Mouse (Mus musculus) brown adipose tissue, adult 24 weeks (tissue): Measurements from ENCODE around the gene Clcn3. TPM values are rescaled to one million over a fixed set of nuclear protein-coding genes. Genes with fewer than 3 reads are reported as not detected.
A peak's percentile ranks its signal among the peaks of the same experiment; 100 is the strongest.

ENCODE experiments used
- H3K27ac ChIP-seq: fragments of 200-500 bp; replicated peaks from 2 replicates; pipeline ENCODE4 v1.5.1; 2012; ENCODE audit warnings: low read depth, mild to moderate bottlenecking, low read length
- H3K4me1 ChIP-seq: fragments of 200-500 bp; 2 replicates; pipeline ENCODE4 v1.6.1; 2012; ENCODE audit warnings: low read length, mixed read lengths; ENCODE audit not compliant: control insufficient read depth, insufficient read depth, insufficient read length
- H3K4me3 ChIP-seq: fragments of 200-500 bp; 2 replicates; pipeline ENCODE4 v1.5.1; 2012; ENCODE audit warnings: low read depth, mild to moderate bottlenecking, low read length, moderate library complexity; ENCODE audit not compliant: insufficient read depth
- polyA plus RNA-seq: library from polyadenylated mRNA; stranded (reverse); fragments of >200 nt; gene quantifications from 2 replicates; pipeline ENCODE4 v1.2.4, GENCODE M21; 2012; ENCODE audit not compliant: missing spikeins, insufficient read depth, insufficient read length

Clcn3 gene
- polyA plus RNA-seq, 1 experiment = 22.0 TPM

GRCm38 (mm10) chr8:60912554-60912953, 70.5 kb downstream of the Clcn3 start:
- Histone ChIP-seq H3K4me1 (no peaks in the 10 kb centered on the region), H3K4me3 (no peak overlapping the region), H3K27ac (no peak overlapping the region)

GRCm38 (mm10) chr8:60912081-60912480, 71.0 kb downstream of the Clcn3 start:
- Histone ChIP-seq H3K4me3 (no peak overlapping the region), H3K27ac (no peak overlapping the region)

GRCm38 (mm10) chr8:60900147-60900546, 83.0 kb downstream of the Clcn3 start:
- H3K4me1 ChIP-seq = no peaks in the 10 kb centered on the region
- H3K4me3 ChIP-seq = no peak overlapping the region
- H3K27ac ChIP-seq = no peak overlapping the region

More at GRCm38 (mm10) chr8:60912081-60912480, 71.0 kb downstream of the Clcn3 start:
- no peaks in the 10 kb centered on the region for H3K4me1 ChIP-seq

- H3K4me1 ChIP-seq = peaks cover 3% of the 10 kb centered on the region; the same call in 1 of the 2 replicates
- H3K27ac ChIP-seq = no peak overlapping the region
- H3K4me3 ChIP-seq = no peak overlapping the region
These were observed 87.2 kb downstream of the Clcn3 start for GRCm38 (mm10) chr8:60895878-60896277.

- Histone ChIP-seq H3K27ac (no peak overlapping the region), H3K4me3 (no peak overlapping the region), H3K4me1 (peaks cover 3% of the 10 kb centered on the region; the same call in 1 of the 2 replicates)
These were observed 91.3 kb downstream of the Clcn3 start for GRCm38 (mm10) chr8:60891757-60892156.

GRCm38 (mm10) chr8:60890520-60890874, 92.6 kb downstream of the Clcn3 start:
- peak overlapping the region; percentile 92 for H3K4me3 ChIP-seq
- peaks cover 3% of the 10 kb centered on the region; the same call in 1 of the 2 replicates for H3K4me1 ChIP-seq
- no peak overlapping the region for H3K27ac ChIP-seq

GRCm38 (mm10) chr8:60889843-60890519, 93.1 kb downstream of the Clcn3 start, which contains the start of gene Hpf1:
TSS of gene Hpf1 (plus strand) at chr8:60890418.
- H3K4me1 ChIP-seq = peaks cover 3% of the 10 kb centered on the region; the same call in 1 of the 2 replicates
- no peak within 1 kb of the TSS for H3K27ac ChIP-seq
- H3K4me3 ChIP-seq = peak within 1 kb of the TSS; percentile 92

- H3K4me3 ChIP-seq = no peak overlapping the region
- H3K4me1 ChIP-seq = peaks cover 3% of the 10 kb centered on the region; the same call in 1 of the 2 replicates
- no peak overlapping the region for H3K27ac ChIP-seq
These were observed 93.8 kb downstream of the Clcn3 start for GRCm38 (mm10) chr8:60889131-60889842.

GRCm38 (mm10) chr8:60886736-60887135, 96.4 kb downstream of the Clcn3 start:
- Histone ChIP-seq H3K4me3 (no peak overlapping the region), H3K4me1 (peaks cover 3% of the 10 kb centered on the region; the same call in 1 of the 2 replicates), H3K27ac (no peak overlapping the region)

GRCm38 (mm10) chr8:60883419-60884137, 99.5 kb downstream of the Clcn3 start:
- Histone ChIP-seq H3K4me1 (no peaks in the 10 kb centered on the region), H3K27ac (no peak overlapping the region), H3K4me3 (no peak overlapping the region)

- no peak overlapping the region for H3K27ac ChIP-seq
- no peaks in the 10 kb centered on the region for H3K4me1 ChIP-seq
- no peak overlapping the region for H3K4me3 ChIP-seq
These were observed 104.5 kb downstream of the Clcn3 start for GRCm38 (mm10) chr8:60878617-60879016.

GRCm38 (mm10) chr8:60870231-60871193, 112.6 kb downstream of the Clcn3 start:
- Histone ChIP-seq H3K4me1 (no peaks in the 10 kb centered on the region), H3K4me3 (no peak overlapping the region), H3K27ac (no peak overlapping the region)

- Histone ChIP-seq H3K4me1 (no peaks in the 10 kb centered on the region), H3K4me3 (no peak overlapping the region), H3K27ac (no peak overlapping the region)
These were observed 113.3 kb downstream of the Clcn3 start for GRCm38 (mm10) chr8:60869761-60870160.

- Histone ChIP-seq H3K4me3 (no peak overlapping the region), H3K4me1 (no peaks in the 10 kb centered on the region), H3K27ac (no peak overlapping the region)
These were observed 114.7 kb downstream of the Clcn3 start for GRCm38 (mm10) chr8:60868236-60868965.
